Mouse (Mus musculus) stomach, postnatal 0 days (tissue): ENCODE data around the gene Itga9. TPM values are rescaled to one million over a fixed set of nuclear protein-coding genes. Genes with fewer than 3 reads are reported as not detected.
A peak's percentile ranks its signal among the peaks of the same experiment; 100 is the strongest.

Experiments used
- ATAC-seq: fragments of 200-750 bp; cut with Nextera tagmentation; 2 replicates; pipeline ENCODE4 v1.8.0; 2017; ENCODE audit not compliant: low FRiP score, low TSS enrichment
- DNase-seq: peaks from one replicate; pipeline ENCODE4 v3.0.0-alpha.2; 2016; ENCODE audit warnings: low spot score
- H3K27ac ChIP-seq: fragments of 300-500 bp; sonication (generic); replicated peaks from 2 replicates; pipeline ENCODE4 v1.5.1; 2014; ENCODE audit warnings: mild to moderate bottlenecking, control low read depth
- H3K27me3 ChIP-seq: fragments of 300-500 bp; sonication (generic); 2 replicates; pipeline ENCODE4 v1.6.1; 2014; ENCODE audit warnings: low read length; ENCODE audit not compliant: control insufficient read depth, insufficient read depth
- H3K36me3 ChIP-seq: fragments of 300-500 bp; sonication (generic); 2 replicates; pipeline ENCODE4 v1.6.1; 2014; ENCODE audit warnings: low read length, mixed read lengths; ENCODE audit not compliant: control insufficient read depth, insufficient read depth
- H3K4me1 ChIP-seq: fragments of 300-500 bp; sonication (generic); replicated peaks from 2 replicates; pipeline ENCODE4 v1.6.1; 2014; ENCODE audit warnings: antibody characterized with exemption; ENCODE audit not compliant: control insufficient read depth, insufficient read depth
- H3K4me2 ChIP-seq: fragments of 300-500 bp; sonication (generic); replicated peaks from 2 replicates; pipeline ENCODE4 v1.6.1; 2014; ENCODE audit warnings: low read depth, mild to moderate bottlenecking, control low read depth, moderate library complexity
- H3K4me3 ChIP-seq: fragments of 300-500 bp; sonication (generic); 2 replicates; pipeline ENCODE4 v1.5.1; 2014; ENCODE audit warnings: low read depth, low read length, control low read depth
- H3K9ac ChIP-seq: fragments of 300-500 bp; sonication (generic); 2 replicates; pipeline ENCODE4 v1.6.1; 2014; ENCODE audit warnings: mild to moderate bottlenecking, low read length, control low read depth, mixed read lengths
- H3K9me3 ChIP-seq: fragments of 300-500 bp; sonication (generic); 2 replicates; pipeline ENCODE4 v1.6.1; 2016; ENCODE audit warnings: low read length; ENCODE audit not compliant: control insufficient read depth
- CTCF ChIP-seq: IDR thresholded peaks from 2 replicates; pipeline ENCODE4 v1.5.1; 2016; ENCODE audit warnings: antibody characterized with exemption, low read depth, mild to moderate bottlenecking, moderate library complexity
- EP300 ChIP-seq: optimal IDR thresholded peaks from 2 replicates; pipeline ENCODE3; 2016; ENCODE audit warnings: antibody characterized with exemption
- WGBS: fragments of 180-500 bp; shearing (Covaris S2); extraction: QIAGEN DNeasy Blood & Tissue Kit; methylation state at CpG from one replicate; pipeline ENCODE4 v1.1.7; 2014; 5-methylcytosine and 5-hydroxymethylcytosine counted together
- polyA plus RNA-seq: library from polyadenylated mRNA; unstranded; fragments of >200 nt; fragmentation: Nextera tagmentation; extraction: Ambion mirVana; gene quantifications from 2 replicates; pipeline ENCODE4 v1.2.1, GENCODE M21; 2015

The Itga9 gene
- polyA plus RNA-seq, 1 experiment from 2014 or later: 5.3 TPM

- Histone ChIP-seq H3K27ac (peak overlapping the region; percentile 90), H3K36me3 (no peaks in the 10 kb centered on the region), H3K9me3 (no peaks in the 10 kb centered on the region), H3K4me2 (peak overlapping the region; percentile 82), H3K4me3 (peak overlapping the region; percentile 80), H3K27me3 (no peaks in the 10 kb centered on the region), H3K9ac (peak overlapping the region; percentile 81), H3K4me1 (peaks cover 7% of the 10 kb centered on the region; the same call in 1 of the 2 replicates)
- no peak for TF ChIP-seq EP300
- TF ChIP-seq CTCF: no peak
- ATAC-seq (peak; percentile 53), DNase-seq (peak; percentile 75)
- WGBS: 2% methylated on average over 33 of the region's 68 CpGs
Observed at GRCm38 (mm10) chr9:118926688-118927321, 320.3 kb downstream of the Itga9 start.

- Histone ChIP-seq H3K27me3 (no peaks in the 10 kb centered on the region), H3K4me3 (peak overlapping the region; percentile 80), H3K27ac (peak overlapping the region; percentile 90), H3K9me3 (no peaks in the 10 kb centered on the region), H3K4me1 (peaks cover 7% of the 10 kb centered on the region; the same call in 1 of the 2 replicates), H3K36me3 (no peaks in the 10 kb centered on the region), H3K9ac (peak overlapping the region; percentile 38; the same call in 1 of the 2 replicates), H3K4me2 (peak overlapping the region; percentile 82)
- 29% methylated on average over 8 of the region's 8 CpGs for WGBS
- TF ChIP-seq EP300 (no peak), CTCF (no peak)
- DNase-seq: no peak
- ATAC-seq: no peak; the same call in 1 of the 2 replicates
Observed at GRCm38 (mm10) chr9:118927501-118927900, 321.0 kb downstream of the Itga9 start.

- peak overlapping the region; percentile 43; the same call in 1 of the 2 replicates for H3K9ac ChIP-seq
- TF ChIP-seq CTCF (no peak), EP300 (no peak)
- H3K27ac ChIP-seq: peak overlapping the region; percentile 90
- H3K4me1 ChIP-seq: peaks cover 7% of the 10 kb centered on the region; the same call in 1 of the 2 replicates
- no peaks in the 10 kb centered on the region for H3K9me3 ChIP-seq
- peak overlapping the region; percentile 82 for H3K4me2 ChIP-seq
- ATAC-seq: no peak
- no peak for DNase-seq
- no peaks in the 10 kb centered on the region for H3K36me3 ChIP-seq
- 58% methylated on average over 2 of the region's 2 CpGs for WGBS
- H3K4me3 ChIP-seq: peak overlapping the region; percentile 80
- no peaks in the 10 kb centered on the region for H3K27me3 ChIP-seq
Observed at GRCm38 (mm10) chr9:118928007-118928406, 321.5 kb downstream of the Itga9 start.

- peak overlapping the region; percentile 15; the same call in 1 of the 2 replicates for H3K4me3 ChIP-seq
- peak; percentile 46 for DNase-seq
- H3K27me3 ChIP-seq: no peaks in the 10 kb centered on the region
- ATAC-seq: no peak
- 37% methylated on average over 7 of the region's 7 CpGs for WGBS
- no peak for TF ChIP-seq CTCF
- no peak for TF ChIP-seq EP300
- peaks cover 7% of the 10 kb centered on the region; the same call in 1 of the 2 replicates for H3K4me1 ChIP-seq
- H3K9ac ChIP-seq: peak overlapping the region; percentile 43
- no peaks in the 10 kb centered on the region for H3K9me3 ChIP-seq
- peak overlapping the region; percentile 90 for H3K27ac ChIP-seq
- peak overlapping the region; percentile 82 for H3K4me2 ChIP-seq
- H3K36me3 ChIP-seq: no peaks in the 10 kb centered on the region
Observed at GRCm38 (mm10) chr9:118928656-118929055, 322.2 kb downstream of the Itga9 start.

- no peak for DNase-seq
- Histone ChIP-seq H3K27me3 (no peaks in the 10 kb centered on the region), H3K4me1 (peaks cover 4% of the 10 kb centered on the region; the same call in 1 of the 2 replicates), H3K4me3 (no peak overlapping the region), H3K27ac (no peak overlapping the region), H3K4me2 (no peak overlapping the region), H3K36me3 (no peaks in the 10 kb centered on the region), H3K9me3 (no peaks in the 10 kb centered on the region), H3K9ac (no peak overlapping the region)
- no peak for TF ChIP-seq CTCF
- WGBS: 76% methylated on average over 9 of the region's 9 CpGs
- ATAC-seq: no peak
Observed at GRCm38 (mm10) chr9:118930611-118931010, 324.1 kb downstream of the Itga9 start.

GRCm38 (mm10) chr9:118933800-118934199 is 327.3 kb downstream of the Itga9 start:
- Histone ChIP-seq H3K4me2 (no peak overlapping the region), H3K4me1 (no peaks in the 10 kb centered on the region), H3K9me3 (no peaks in the 10 kb centered on the region), H3K27ac (no peak overlapping the region), H3K4me3 (no peak overlapping the region), H3K27me3 (no peaks in the 10 kb centered on the region), H3K36me3 (no peaks in the 10 kb centered on the region), H3K9ac (no peak overlapping the region)
- DNase-seq (no peak), ATAC-seq (no peak)
- TF ChIP-seq CTCF (peak; percentile 35), EP300 (no peak)
- 77% methylated on average over 9 of the region's 9 CpGs for WGBS
